Comparison of ENCODE assay signal across 15 mouse cellular contexts in the genomic region with DNA sequence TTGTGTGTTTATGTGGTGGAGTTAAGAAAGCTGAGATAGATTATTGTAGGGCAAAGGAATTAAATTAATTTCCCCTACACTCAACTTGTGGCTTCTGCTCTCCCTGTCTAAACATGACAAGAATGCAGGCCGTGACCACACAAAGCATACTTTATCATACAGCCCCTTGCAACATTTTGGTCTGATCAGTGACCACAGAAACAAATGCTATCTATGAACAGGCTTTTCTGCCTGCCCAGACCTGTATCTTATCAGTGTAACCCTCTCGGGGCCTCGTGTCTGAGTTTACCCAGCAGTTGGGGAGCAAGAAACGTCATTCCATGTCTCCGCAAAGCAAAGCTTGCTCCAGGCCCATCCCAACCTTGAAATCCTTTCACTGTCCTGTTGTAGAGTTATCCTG. TPM values are rescaled to one million over a fixed set of nuclear protein-coding genes. Genes with fewer than 3 reads are reported as not detected.
DNase-seq lines count a peak whose midpoint lies in the region; ATAC-seq lines count a peak whose summit lies in the region.
"Had no signal": no experiment of that assay in that cellular context is flagged by ENCODE, and none has a peak within 500 bp of the region (broad histone marks: within the 10 kb centered on the region; RNA-seq: fewer than 3 reads in every experiment).

No protein-coding gene starts in this region.

- H3K4me3 ChIP-seq in embryonic facial prominence, embryonic 11.5 days (ENCODE audit: low read depth, low read length) = no peak overlapping the region
- no peak overlapping the region for H3K4me3 ChIP-seq in embryonic facial prominence, embryonic 10.5 days
- no peak overlapping the region for H3K4me3 ChIP-seq in liver, embryonic 15.5 days (replicated peaks)
- H3K4me3 ChIP-seq in hindbrain, embryonic 12.5 days = no peak overlapping the region
- no peak overlapping the region for H3K4me3 ChIP-seq in hindbrain, embryonic 16.5 days (ENCODE audit: low read length)
- H3K4me3 ChIP-seq: midbrain, embryonic 10.5 days had no signal

- ATAC-seq in embryonic facial prominence, embryonic 11.5 days (replicated peaks; ENCODE audit: insufficient number of reproducible peaks, low FRiP score, low TSS enrichment, low read depth) = no peak
- ATAC-seq in common myeloid progenitor, adult 5-6 weeks (replicated peaks; ENCODE audit: low read depth, poor library complexity, severe bottlenecking) = peak; percentile 93
- peak; percentile 91 for ATAC-seq in liver, embryonic 15.5 days (ENCODE audit: insufficient read depth)
- no peak for ATAC-seq in hindbrain, embryonic 12.5 days (ENCODE audit: low FRiP score)
- ATAC-seq in hindbrain, embryonic 16.5 days = no peak
- ATAC-seq: activated CD4-positive, CD25-positive, alpha-beta regulatory T cell, adult 4 months had no signal

- no peaks in the 10 kb centered on the region for H3K9me3 ChIP-seq in embryonic facial prominence, embryonic 11.5 days (replicated peaks; ENCODE audit: control insufficient read depth, low read length)
- no peaks in the 10 kb centered on the region for H3K9me3 ChIP-seq in embryonic facial prominence, embryonic 10.5 days
- H3K9me3 ChIP-seq in liver, embryonic 15.5 days (replicated peaks) = peaks cover 4% of the 10 kb centered on the region; the same call in 1 of the 2 replicates
- H3K9me3 ChIP-seq in hindbrain, embryonic 12.5 days (replicated peaks) = no peaks in the 10 kb centered on the region
- H3K9me3 ChIP-seq in hindbrain, embryonic 16.5 days (ENCODE audit: control insufficient read depth, low read length) = no peaks in the 10 kb centered on the region
- H3K9me3 ChIP-seq: midbrain, embryonic 10.5 days had no signal

- no peak overlapping the region for H3K27ac ChIP-seq in embryonic facial prominence, embryonic 11.5 days (replicated peaks; ENCODE audit: low read depth, low read length)
- no peak overlapping the region for H3K27ac ChIP-seq in embryonic facial prominence, embryonic 10.5 days (replicated peaks)
- peak overlapping the region; percentile 69 for H3K27ac ChIP-seq in liver, embryonic 15.5 days (replicated peaks)
- no peak overlapping the region for H3K27ac ChIP-seq in hindbrain, embryonic 12.5 days
- no peak overlapping the region for H3K27ac ChIP-seq in hindbrain, embryonic 16.5 days (ENCODE audit: low read depth, low read length)
- H3K27ac ChIP-seq: midbrain, embryonic 10.5 days had no signal

- no peaks in the 10 kb centered on the region for H3K27me3 ChIP-seq in embryonic facial prominence, embryonic 11.5 days (ENCODE audit: control insufficient read depth, insufficient read depth, low read length)
- H3K27me3 ChIP-seq in embryonic facial prominence, embryonic 10.5 days (replicated peaks; ENCODE audit: low read depth, poor library complexity, severe bottlenecking) = no peaks in the 10 kb centered on the region
- no peaks in the 10 kb centered on the region for H3K27me3 ChIP-seq in liver, embryonic 15.5 days
- H3K27me3 ChIP-seq in hindbrain, embryonic 12.5 days = no peaks in the 10 kb centered on the region
- H3K27me3 ChIP-seq in hindbrain, embryonic 16.5 days (replicated peaks; ENCODE audit: control insufficient read depth, insufficient read depth, low read length) = no peaks in the 10 kb centered on the region

- H3K36me3 ChIP-seq in embryonic facial prominence, embryonic 11.5 days (replicated peaks; ENCODE audit: control insufficient read depth, insufficient read depth, low read depth, low read length) = no peaks in the 10 kb centered on the region
- no peaks in the 10 kb centered on the region for H3K36me3 ChIP-seq in embryonic facial prominence, embryonic 10.5 days (replicated peaks)
- H3K36me3 ChIP-seq in liver, embryonic 15.5 days (replicated peaks) = no peaks in the 10 kb centered on the region
- no peaks in the 10 kb centered on the region for H3K36me3 ChIP-seq in hindbrain, embryonic 12.5 days
- no peaks in the 10 kb centered on the region for H3K36me3 ChIP-seq in hindbrain, embryonic 16.5 days (ENCODE audit: control insufficient read depth, insufficient read depth, low read length)
- H3K36me3 ChIP-seq: midbrain, embryonic 10.5 days had no signal

- no peak overlapping the region for H3K9ac ChIP-seq in embryonic facial prominence, embryonic 11.5 days (replicated peaks; ENCODE audit: low read length)
- no peak overlapping the region for H3K9ac ChIP-seq in liver, embryonic 15.5 days
- no peak overlapping the region for H3K9ac ChIP-seq in hindbrain, embryonic 12.5 days
- no peak overlapping the region for H3K9ac ChIP-seq in hindbrain, embryonic 16.5 days (ENCODE audit: low read depth, low read length)
- H3K9ac ChIP-seq: lung, embryonic 14.5 days had no signal

- H3K4me2 ChIP-seq in embryonic facial prominence, embryonic 11.5 days (ENCODE audit: low read depth, low read length) = no peak overlapping the region
- H3K4me2 ChIP-seq in liver, embryonic 15.5 days = peak overlapping the region; percentile 26; the same call in 1 of the 2 replicates
- no peak overlapping the region for H3K4me2 ChIP-seq in hindbrain, embryonic 12.5 days (replicated peaks)
- H3K4me2 ChIP-seq in hindbrain, embryonic 16.5 days (ENCODE audit: low read length) = no peak overlapping the region
- H3K4me2 ChIP-seq: lung, embryonic 14.5 days had no signal

- no peaks in the 10 kb centered on the region for H3K4me1 ChIP-seq in embryonic facial prominence, embryonic 11.5 days (ENCODE audit: control insufficient read depth, insufficient read depth, low read length)
- no peaks in the 10 kb centered on the region for H3K4me1 ChIP-seq in embryonic facial prominence, embryonic 10.5 days
- H3K4me1 ChIP-seq in liver, embryonic 15.5 days (replicated peaks) = peaks cover 36% of the 10 kb centered on the region
- no peaks in the 10 kb centered on the region for H3K4me1 ChIP-seq in hindbrain, embryonic 12.5 days
- no peaks in the 10 kb centered on the region for H3K4me1 ChIP-seq in hindbrain, embryonic 16.5 days (ENCODE audit: control insufficient read depth, insufficient read depth, low read depth, low read length)
- H3K4me1 ChIP-seq: midbrain, embryonic 10.5 days had no signal

- 80% methylated on average over 5 of the region's 5 CpGs for WGBS in embryonic facial prominence, embryonic 11.5 days
- WGBS in embryonic facial prominence, embryonic 10.5 days = 81% methylated on average over 5 of the region's 5 CpGs
- WGBS in liver, embryonic 15.5 days (ENCODE audit: insufficient replicate concordance) = 7% methylated on average over 5 of the region's 5 CpGs
- 80% methylated on average over 5 of the region's 5 CpGs for WGBS in hindbrain, embryonic 12.5 days
- WGBS in hindbrain, embryonic 16.5 days = 89% methylated on average over 5 of the region's 5 CpGs

- DNase-seq in embryonic facial prominence, embryonic 11.5 days (ENCODE audit: low spot score) = peak; percentile 6
- DNase-seq in embryonic facial prominence, embryonic 10.5 days (ENCODE audit: low spot score) = no peak
- peak; percentile 58 for DNase-seq in 416B (ENCODE audit: low read depth)
- no peak for DNase-seq in right cerebral cortex, postnatal 10 days (ENCODE audit: low spot score in 2 of 2)
- DNase-seq: cerebellum, adult 11 months; kidney, postnatal 14 days; lung, embryonic 14.5 days; thymus, postnatal 14 days had no signal

RNA-seq across cellular contexts. Expression of gene Zbtb8b, which starts 24.2 kb away (rescaled TPM):
- polyA plus RNA-seq in embryonic facial prominence, embryonic 11.5 days (2014; fragmentation: Nextera tagmentation; extraction: Ambion mirVana) = 2.4 and 2.8 TPM in 2 replicates
- 2.0 and 2.4 TPM in 2 replicates for polyA plus RNA-seq in embryonic facial prominence, embryonic 10.5 days (2016; fragmentation: Nextera tagmentation; extraction: Ambion mirVana)
- total RNA-seq in common myeloid progenitor, adult 5-6 weeks (2017) = not detected in 2 replicates
- 0.79 and 1.2 TPM in 2 replicates for polyA plus RNA-seq in liver, embryonic 15.5 days (2015; fragmentation: Nextera tagmentation; extraction: Ambion mirVana)
- polyA plus RNA-seq in hindbrain, embryonic 12.5 days (2016; fragmentation: Nextera tagmentation; extraction: Ambion mirVana) = 6.0 and 6.4 TPM in 2 replicates
- polyA plus RNA-seq in hindbrain, embryonic 16.5 days (2015; fragmentation: Nextera tagmentation; extraction: Ambion mirVana) = 18.0 and 19.2 TPM in 2 replicates
- total RNA-seq: neutrophil, adult 5-6 weeks had no signal
- polyA plus RNA-seq: activated CD4-positive, CD25-positive, alpha-beta regulatory T cell, adult 4 months had no signal

RNA-seq across cellular contexts. Expression of gene Zbtb8a, which starts 38.6 kb away (rescaled TPM):
- 6.5 and 7.2 TPM in 2 replicates for polyA plus RNA-seq in embryonic facial prominence, embryonic 11.5 days (2014; fragmentation: Nextera tagmentation; extraction: Ambion mirVana)
- 6.0 and 6.6 TPM in 2 replicates for polyA plus RNA-seq in embryonic facial prominence, embryonic 10.5 days (2016; fragmentation: Nextera tagmentation; extraction: Ambion mirVana)
- total RNA-seq in common myeloid progenitor, adult 5-6 weeks (2017) = 9.6 and 10.6 TPM in 2 replicates
- polyA plus RNA-seq in liver, embryonic 15.5 days (2015; fragmentation: Nextera tagmentation; extraction: Ambion mirVana) = 2.3 TPM in 2 replicates
- 16.1 and 17.7 TPM in 2 replicates for polyA plus RNA-seq in hindbrain, embryonic 12.5 days (2016; fragmentation: Nextera tagmentation; extraction: Ambion mirVana)
- 21.7 and 22.0 TPM in 2 replicates for polyA plus RNA-seq in hindbrain, embryonic 16.5 days (2015; fragmentation: Nextera tagmentation; extraction: Ambion mirVana)

RNA-seq across cellular contexts. Expression of gene Bsdc1, which starts 44.9 kb away (rescaled TPM):
- 21.2 and 22.0 TPM in 2 replicates for polyA plus RNA-seq in embryonic facial prominence, embryonic 11.5 days (2014; fragmentation: Nextera tagmentation; extraction: Ambion mirVana)
- polyA plus RNA-seq in embryonic facial prominence, embryonic 10.5 days (2016; fragmentation: Nextera tagmentation; extraction: Ambion mirVana) = 19.7 and 21.5 TPM in 2 replicates
- 23.9 and 26.4 TPM in 2 replicates for total RNA-seq in common myeloid progenitor, adult 5-6 weeks (2017)
- polyA plus RNA-seq in liver, embryonic 15.5 days (2015; fragmentation: Nextera tagmentation; extraction: Ambion mirVana) = 71.8 and 82.6 TPM in 2 replicates
- 33.0 TPM in 2 replicates for polyA plus RNA-seq in hindbrain, embryonic 12.5 days (2016; fragmentation: Nextera tagmentation; extraction: Ambion mirVana)
- 34.6 and 37.4 TPM in 2 replicates for polyA plus RNA-seq in hindbrain, embryonic 16.5 days (2015; fragmentation: Nextera tagmentation; extraction: Ambion mirVana)

Comparison
In these comparisons a context has a peak if more than half of its experiments do, and no peak if none do; other contexts are left out.
1. DNase-seq: peak in embryonic facial prominence, embryonic 11.5 days (single experiment) and 416B (single experiment); none in embryonic facial prominence, embryonic 10.5 days (single experiment) and right cerebral cortex, postnatal 10 days (0 of 2).
2. ATAC-seq: peak in common myeloid progenitor, adult 5-6 weeks (single experiment) and liver, embryonic 15.5 days (single experiment); none in embryonic facial prominence, embryonic 11.5 days (single experiment), hindbrain, embryonic 12.5 days (single experiment) and hindbrain, embryonic 16.5 days (single experiment).